In the genomic region with DNA sequence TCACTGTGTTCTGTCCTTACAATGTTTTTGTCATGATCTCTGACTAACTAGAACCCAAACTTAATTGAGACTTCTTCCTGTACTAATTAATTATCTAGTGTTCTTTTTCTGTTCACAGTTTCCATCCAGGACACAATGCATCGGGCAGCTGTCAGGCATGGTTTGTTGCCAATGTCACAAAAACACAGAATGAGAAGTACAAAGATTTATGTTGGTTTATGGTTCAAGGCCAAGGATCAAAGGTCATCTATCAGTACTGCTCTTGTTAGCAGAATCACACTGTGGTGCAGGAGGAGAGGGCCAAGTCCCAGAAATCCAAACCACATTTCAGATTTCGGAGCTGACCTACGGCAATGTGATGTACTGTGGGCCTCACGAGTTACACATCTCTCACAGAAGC, we compare ENCODE assay signal across 26 mouse cellular contexts.
"Had no signal": no experiment of that assay in that cellular context is flagged by ENCODE, and none has a peak within 500 bp of the region (broad histone marks: within the 10 kb centered on the region; RNA-seq: fewer than 3 reads in every experiment).

No protein-coding gene starts in this region.

- H3K27ac ChIP-seq: gastrocnemius, adult 2 months; heart, embryonic 10.5 days; hindbrain, embryonic 10.5 days; hindbrain, embryonic 12.5 days; hindbrain, embryonic 14.5 days; intestine, embryonic 15.5 days; kidney, postnatal 0 days; layer of hippocampus, adult 2 months; limb, embryonic 13.5 days; limb, embryonic 15.5 days; liver, embryonic 14.5 days had no signal

- H3K27me3 ChIP-seq: heart, embryonic 12.5 days; hindbrain, embryonic 12.5 days; intestine, embryonic 15.5 days; limb, embryonic 13.5 days; limb, embryonic 15.5 days had no signal

- DNase-seq: gastrocnemius, adult 2 months; gastrocnemius, postnatal 10 days; gastrocnemius, postnatal 25 days; heart, adult 18-20 months; heart, postnatal 10 days; heart, postnatal 4 days; kidney, postnatal 4 days; layer of hippocampus, adult 9-11 months; layer of hippocampus, postnatal 36 days; left cerebral cortex, postnatal 4 days had no signal

- H3K4me2 ChIP-seq: heart, embryonic 12.5 days; hindbrain, embryonic 12.5 days; hindbrain, embryonic 14.5 days; intestine, embryonic 15.5 days; limb, embryonic 13.5 days; limb, embryonic 15.5 days; liver, embryonic 11.5 days had no signal

- H3K9me3 ChIP-seq: heart, embryonic 10.5 days; heart, embryonic 12.5 days; hindbrain, embryonic 12.5 days; intestine, embryonic 15.5 days; limb, embryonic 15.5 days had no signal

- H3K4me1 ChIP-seq: heart, embryonic 10.5 days; heart, embryonic 12.5 days; hindbrain, embryonic 10.5 days; hindbrain, embryonic 12.5 days; intestine, embryonic 15.5 days; limb, embryonic 13.5 days; limb, embryonic 15.5 days had no signal

- H3K36me3 ChIP-seq: heart, embryonic 10.5 days; hindbrain, embryonic 10.5 days; hindbrain, embryonic 12.5 days; intestine, embryonic 15.5 days; limb, embryonic 15.5 days had no signal

- H3K9ac ChIP-seq: heart, embryonic 12.5 days; hindbrain, embryonic 12.5 days; hindbrain, embryonic 14.5 days; intestine, embryonic 15.5 days; limb, embryonic 13.5 days; limb, embryonic 15.5 days; liver, embryonic 14.5 days had no signal

- ATAC-seq: forebrain, embryonic 16.5 days; hindbrain, embryonic 16.5 days; inflammation-experienced regulatory T-cells, adult 6 months; intestine, embryonic 15.5 days; intestine, postnatal 0 days had no signal

- H3K4me3 ChIP-seq: gastrocnemius, adult 2 months; heart, embryonic 10.5 days; heart, embryonic 12.5 days; hindbrain, embryonic 10.5 days; hindbrain, embryonic 12.5 days; intestine, embryonic 15.5 days; layer of hippocampus, adult 2 months; limb, embryonic 13.5 days; limb, embryonic 15.5 days had no signal
